Mouse (Mus musculus) liver, adult (tissue): ENCODE measurements around the gene L2hgdh.

Experiments used
- GATA4 ChIP-seq: IDR thresholded peaks from 2 replicates; pipeline ENCODE4 v1.6.1; 2014; ENCODE audit warnings: mild to moderate bottlenecking, low read length; ENCODE audit not compliant: insufficient replicate concordance

Gene L2hgdh

DNA sequence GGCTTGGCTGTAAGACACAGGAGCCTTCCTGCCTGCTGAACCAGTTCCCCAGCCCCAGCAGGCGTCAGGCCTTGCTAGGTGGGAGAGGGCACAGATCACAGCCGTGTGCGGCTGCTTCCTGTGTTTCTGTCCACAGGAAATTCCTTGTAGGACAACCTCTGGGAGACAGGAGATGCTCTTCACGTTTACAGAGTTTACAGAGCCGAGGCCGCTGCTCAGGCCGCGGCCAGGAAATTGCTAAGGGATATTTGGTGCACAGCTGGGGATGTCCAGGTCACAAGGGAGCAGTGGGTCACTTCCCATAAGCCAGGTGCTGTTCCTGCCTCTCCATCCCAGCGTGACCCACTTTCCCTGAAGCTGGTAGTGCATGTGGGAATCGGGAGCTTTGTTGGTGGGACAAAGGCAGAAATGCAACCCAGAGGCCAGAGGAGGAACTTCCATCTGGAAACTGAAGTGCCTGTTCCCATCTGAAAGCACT lies 27.2 kb upstream of the L2hgdh start:
- TF ChIP-seq GATA4 = peak; percentile 55; the same call in 1 of the 2 replicates

GRCm38 (mm10) chr12:69744138-69744537 lies 19.5 kb upstream of the L2hgdh start:
- TF ChIP-seq GATA4 = no peak

DNA sequence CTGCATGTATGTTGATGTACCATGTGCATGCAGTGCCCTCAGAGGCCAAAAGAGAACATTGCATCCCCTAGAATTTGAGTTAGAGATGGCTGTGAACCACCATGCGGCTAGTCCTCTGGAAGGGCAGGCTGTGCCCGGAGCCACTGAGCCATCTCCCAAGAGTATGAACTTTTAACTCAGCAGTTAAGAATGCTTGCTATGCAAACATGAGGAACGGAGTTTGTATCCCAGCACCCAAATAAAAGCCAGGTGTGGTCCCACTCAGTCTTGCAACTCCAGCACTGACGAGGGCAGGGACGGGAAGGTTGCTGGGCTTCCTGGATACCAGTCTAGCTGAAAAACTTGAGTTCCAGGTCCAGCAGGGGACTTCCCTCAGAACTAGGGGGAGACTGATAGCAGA lies 17.3 kb upstream of the L2hgdh start:
- no peak for TF ChIP-seq GATA4

- TF ChIP-seq GATA4 = no peak
Measured at GRCm38 (mm10) chr12:69733923-69734322, 9.2 kb upstream of the L2hgdh start.

DNA sequence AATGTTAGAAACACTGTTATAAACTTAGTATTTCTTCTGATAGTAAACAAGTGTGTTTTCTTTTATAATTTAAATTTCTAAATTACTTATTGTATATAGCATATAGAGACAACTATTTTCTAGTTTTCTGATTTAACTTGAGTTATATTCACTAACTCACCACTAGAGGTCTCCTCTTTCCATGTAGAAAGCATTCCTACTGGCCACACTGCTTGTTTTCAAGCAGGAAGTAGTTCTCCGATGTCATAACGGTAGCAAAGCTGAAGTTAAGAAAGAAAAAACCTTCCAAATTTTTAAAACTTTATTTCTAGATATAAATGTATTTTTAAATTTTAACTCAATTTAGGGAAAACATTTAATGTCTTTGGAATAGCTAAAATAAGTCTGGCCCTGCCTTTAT lies 8.8 kb upstream of the L2hgdh start:
- TF ChIP-seq GATA4 = no peak

- TF ChIP-seq GATA4 = no peak
Measured at GRCm38 (mm10) chr12:69732221-69732620, 7.5 kb upstream of the L2hgdh start.

GRCm38 (mm10) chr12:69730306-69730705 lies 5.6 kb upstream of the L2hgdh start:
- TF ChIP-seq GATA4 = no peak

DNA sequence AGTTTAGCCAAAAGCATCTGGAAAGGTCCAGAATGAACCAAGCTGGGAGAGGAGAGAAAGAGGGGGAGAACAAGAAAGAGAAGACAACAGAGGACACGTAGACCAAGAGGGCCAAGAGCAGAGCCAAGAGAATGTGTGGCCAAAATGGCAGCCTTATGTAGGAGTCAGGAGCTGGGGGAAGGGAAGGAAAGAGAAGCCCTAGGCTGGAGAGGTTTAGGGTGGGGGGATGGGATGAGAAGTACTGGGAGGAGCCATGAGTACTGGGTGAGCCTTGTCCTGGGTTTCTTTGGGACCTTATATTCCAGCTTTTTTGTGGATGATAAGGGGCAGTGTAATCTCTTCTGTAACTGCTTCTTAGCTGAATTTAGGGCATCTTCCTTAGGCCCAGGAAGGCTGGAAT lies 4.6 kb upstream of the L2hgdh start:
- no peak for TF ChIP-seq GATA4

GRCm38 (mm10) chr12:69724018-69724710 lies 509 bp downstream of the L2hgdh start:
- no peak for TF ChIP-seq GATA4

DNA sequence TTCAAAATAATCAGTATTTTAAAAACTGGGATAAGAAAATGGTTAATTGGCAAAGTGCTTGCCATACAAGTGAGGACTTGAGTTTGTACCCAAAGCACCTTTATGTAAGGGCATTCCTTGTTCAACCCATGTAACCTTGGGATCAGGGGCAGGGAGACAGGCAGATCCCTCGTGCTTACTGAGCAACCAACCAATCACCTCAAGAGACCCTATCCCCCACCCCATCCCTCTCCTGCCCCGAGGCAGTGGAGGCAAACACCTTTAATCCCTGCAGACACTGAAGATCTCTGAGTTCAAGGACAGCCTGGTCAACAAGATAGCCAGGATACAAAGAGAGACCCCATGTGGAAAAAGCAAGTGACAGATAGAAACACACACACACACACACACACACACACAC lies 1.3 kb downstream of the L2hgdh start:
- TF ChIP-seq GATA4 = no peak

GRCm38 (mm10) chr12:69722857-69723256 lies 1.8 kb downstream of the L2hgdh start:
- no peak for TF ChIP-seq GATA4

DNA sequence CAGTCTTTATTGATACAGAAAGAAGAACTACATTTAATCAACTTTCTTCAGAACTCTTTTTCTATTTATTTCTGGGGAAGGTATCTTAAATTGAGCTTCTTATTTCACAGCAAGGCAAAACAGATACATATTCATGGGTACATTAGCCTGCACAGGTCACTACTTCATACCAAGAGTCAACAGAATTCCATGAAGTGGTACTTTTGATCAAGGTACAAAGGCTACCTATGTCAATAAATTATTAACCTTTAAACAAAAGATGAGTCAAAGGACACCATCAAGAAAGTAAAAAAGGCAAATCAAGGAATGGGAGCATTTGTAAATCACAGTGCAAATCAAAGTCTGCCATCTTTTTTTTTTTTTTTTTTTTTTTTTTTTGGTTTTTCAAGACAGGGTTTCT lies 11.0 kb downstream of the L2hgdh start:
- TF ChIP-seq GATA4 = no peak

DNA sequence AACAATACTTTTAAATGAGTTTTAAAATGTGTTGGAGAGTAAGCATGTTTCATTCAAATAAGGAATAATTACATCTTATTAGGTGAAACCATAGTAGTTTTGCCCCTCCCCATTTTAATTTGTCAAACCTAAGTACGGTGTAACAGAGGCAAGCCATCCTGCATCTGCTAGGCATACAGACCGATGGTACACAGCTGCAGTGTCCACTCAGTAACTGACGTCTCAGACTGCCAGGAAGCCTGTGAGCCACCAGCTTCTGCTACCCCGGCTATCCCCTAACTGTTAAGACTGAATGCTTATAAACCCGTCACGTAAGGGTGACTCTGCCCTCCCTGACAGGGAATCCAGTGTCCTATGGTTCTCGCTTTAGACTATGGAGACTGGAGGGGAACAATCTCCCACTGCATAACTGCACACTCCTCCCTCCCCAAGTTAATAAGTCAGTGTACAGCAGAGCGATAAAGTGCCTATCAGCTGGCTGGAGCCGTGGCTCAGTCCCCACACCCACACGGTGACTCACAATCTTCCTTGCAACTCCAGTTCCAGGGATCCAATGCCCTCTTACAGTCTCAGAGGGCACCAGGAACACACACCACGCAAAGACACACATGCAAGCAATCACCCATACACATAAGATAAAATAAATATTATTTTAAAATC lies 19.7 kb downstream of the L2hgdh start:
- no peak for TF ChIP-seq GATA4

DNA sequence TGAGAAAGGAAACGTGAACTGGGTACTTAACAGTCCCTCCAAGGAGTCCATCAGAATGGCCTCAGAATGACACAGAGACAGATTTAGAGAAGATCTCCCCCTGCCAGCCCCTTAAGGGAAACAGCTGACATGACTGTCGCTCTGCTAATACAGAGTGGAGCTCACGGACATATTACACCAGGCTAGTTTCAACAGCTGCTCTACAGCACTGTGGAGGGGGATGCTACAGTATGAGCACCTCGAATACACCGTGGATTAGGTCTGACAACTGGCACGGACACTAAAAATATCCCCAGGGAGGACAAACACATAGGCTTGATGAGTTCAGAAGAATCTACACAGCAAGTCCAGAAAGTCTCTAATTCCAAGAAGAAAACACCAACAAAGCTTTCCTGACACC lies 26.3 kb downstream of the L2hgdh start:
- no peak for TF ChIP-seq GATA4

DNA sequence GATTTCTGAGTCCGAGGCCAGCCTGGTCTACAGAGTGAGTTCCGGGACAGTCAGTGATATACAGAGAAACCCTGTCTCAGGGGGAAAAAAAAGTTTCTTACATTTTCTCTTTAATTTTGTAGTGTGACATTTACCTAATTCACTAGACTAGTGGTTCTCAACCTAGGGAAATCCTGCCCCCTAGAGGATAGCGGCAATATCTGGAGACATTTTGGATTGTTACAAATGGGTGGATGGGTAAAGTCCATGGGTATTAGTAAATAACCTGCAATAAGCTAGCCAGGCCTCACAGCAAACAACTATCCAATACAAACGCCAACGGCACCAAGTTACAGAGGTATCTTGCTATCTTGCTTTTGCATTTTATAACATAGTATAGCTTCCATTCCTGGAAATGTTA lies 27.9 kb downstream of the L2hgdh start:
- TF ChIP-seq GATA4 = no peak

GRCm38 (mm10) chr12:69693471-69693870 lies 31.2 kb downstream of the L2hgdh start:
- no peak for TF ChIP-seq GATA4

GRCm38 (mm10) chr12:69690714-69691113 lies 34.0 kb downstream of the L2hgdh start:
- TF ChIP-seq GATA4 = no peak
